Mouse (Mus musculus) liver, adult 2 months (tissue): ENCODE measurements around the gene Rbms1.

ENCODE experiments used
- CTCF ChIP-seq: fragments of 200-500 bp; IDR thresholded peaks from 2 replicates; pipeline ENCODE4 v1.5.1; 2011; ENCODE audit warnings: low read depth, low read length, control low read depth
- POLR2A ChIP-seq: fragments of 200-500 bp; IDR thresholded peaks from 2 replicates; pipeline ENCODE4 v1.6.1; 2011; ENCODE audit warnings: low read length, control low read depth; ENCODE audit not compliant: insufficient read depth; ENCODE audit errors: extremely low read depth

DNA sequence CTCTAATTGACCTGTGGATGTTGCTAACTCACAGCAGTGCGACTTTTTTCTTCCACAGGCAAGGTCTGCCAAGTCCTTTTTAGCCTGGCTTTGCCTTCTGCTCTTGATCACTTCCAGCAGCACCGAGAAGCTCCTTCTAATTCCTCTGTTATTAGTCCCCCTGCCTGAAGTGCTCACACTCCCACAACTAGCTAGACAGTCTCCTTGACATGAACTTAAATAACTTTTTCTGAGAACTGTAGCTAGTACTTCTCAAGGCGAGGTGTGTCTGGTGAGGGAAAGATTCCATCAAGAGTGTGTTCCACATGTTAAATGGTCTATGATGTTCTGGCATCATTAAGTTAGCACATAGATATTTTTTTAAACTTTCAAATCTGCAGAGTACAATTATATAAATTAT is 256.1 kb downstream of the Rbms1 start:
- TF ChIP-seq POLR2A (no peak), CTCF (no peak)
